Mouse (Mus musculus): ENCODE results near the gene Mrc2. TPM values are rescaled to one million over a fixed set of nuclear protein-coding genes. Genes with fewer than 3 reads are reported as not detected.

The Mrc2 gene
- polyA plus RNA-seq (2016; fragmentation: Nextera tagmentation; extraction: Ambion mirVana), result 2.8 and 3.2 TPM in 2 replicates

DNA sequence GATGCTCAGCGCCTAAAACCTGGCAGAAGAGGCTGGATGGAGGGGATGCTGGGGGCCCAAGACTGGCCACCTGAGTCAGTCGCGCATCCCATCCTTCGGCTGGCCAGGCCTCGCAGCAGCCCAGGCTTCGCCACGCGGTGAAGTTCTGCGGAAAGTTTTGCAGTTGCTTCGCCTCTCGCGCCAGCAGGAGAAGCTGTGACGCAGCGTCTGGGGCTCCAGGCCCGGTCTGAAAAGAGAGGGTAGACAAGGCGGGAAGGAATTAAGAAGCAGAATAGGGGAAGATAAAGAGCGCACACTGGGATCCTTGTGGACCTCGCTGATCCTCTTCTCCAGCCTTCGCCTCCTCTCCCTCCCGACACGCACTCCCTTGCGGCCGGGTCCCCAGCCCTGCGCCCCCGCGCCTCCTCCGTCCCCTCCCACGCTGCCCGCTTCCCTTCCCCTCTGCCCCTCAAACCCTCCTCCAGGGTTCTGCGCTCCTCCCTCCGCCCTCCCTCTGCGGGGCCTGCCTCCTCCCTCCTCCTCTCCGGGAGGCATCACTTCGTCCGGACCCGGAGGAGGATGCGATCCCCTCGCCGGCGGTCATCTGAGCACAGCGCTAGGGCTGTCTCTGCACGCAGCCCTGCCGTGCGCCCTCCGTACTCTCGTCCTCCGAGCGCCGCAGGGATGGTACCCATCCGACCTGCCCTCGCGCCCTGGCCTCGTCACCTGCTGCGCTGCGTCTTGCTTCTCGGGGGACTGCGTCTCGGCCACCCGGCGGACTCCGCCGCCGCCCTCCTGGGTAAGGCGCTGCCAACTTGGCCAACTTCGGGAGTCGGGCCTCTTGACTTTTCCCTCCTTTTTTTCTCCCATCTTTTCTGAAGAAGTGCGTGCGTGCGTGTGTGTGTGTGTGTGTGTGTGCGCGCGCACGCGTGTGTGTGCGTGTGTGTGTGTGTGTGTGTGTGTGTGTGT lies at the start of gene Mrc2:
Gene Mrc2 (plus strand): TSS at position 520 of the 948 bp plus-strand sequence.
- H3K4me1 ChIP-seq, result peaks cover 8% of the 10 kb centered on the region; the same call in 1 of the 2 replicates
- H3K4me2 ChIP-seq, result peak within 1 kb of the TSS; percentile 55
- ATAC-seq, result peak; percentile 45
- peaks cover 5% of the 10 kb centered on the region; the same call in 1 of the 2 replicates for H3K36me3 ChIP-seq
- under 1% methylated on average over 72 of the region's 75 CpGs for WGBS (ENCODE audit: insufficient replicate concordance)
- H3K9me3 ChIP-seq (replicated peaks), result no peaks in the 10 kb centered on the region
- peak within 1 kb of the TSS; percentile 67 for H3K27ac ChIP-seq
- H3K27me3 ChIP-seq (replicated peaks), result peaks cover 64% of the 10 kb centered on the region
- 0 out of 2 replicates have a peak within 1 kb of the TSS, but pooled peaks have one; percentile 33 for H3K9ac ChIP-seq
- H3K4me3 ChIP-seq, result peak within 1 kb of the TSS; percentile 40

GRCm38 (mm10) chr11:105246369-105246768 lies 46.1 kb upstream of the Mrc2 start:
- peaks cover 93% of the 10 kb centered on the region for H3K36me3 ChIP-seq
- H3K4me1 ChIP-seq, result no peaks in the 10 kb centered on the region
- 84% methylated on average over 1 of the region's 1 CpGs for WGBS (ENCODE audit: insufficient replicate concordance)
- no peak overlapping the region for H3K4me2 ChIP-seq
- ATAC-seq, result no peak
- H3K27ac ChIP-seq, result no peak overlapping the region
- no peaks in the 10 kb centered on the region for H3K27me3 ChIP-seq (replicated peaks)
- no peak overlapping the region for H3K9ac ChIP-seq
- no peaks in the 10 kb centered on the region for H3K9me3 ChIP-seq (replicated peaks)
- no peak overlapping the region for H3K4me3 ChIP-seq

DNA sequence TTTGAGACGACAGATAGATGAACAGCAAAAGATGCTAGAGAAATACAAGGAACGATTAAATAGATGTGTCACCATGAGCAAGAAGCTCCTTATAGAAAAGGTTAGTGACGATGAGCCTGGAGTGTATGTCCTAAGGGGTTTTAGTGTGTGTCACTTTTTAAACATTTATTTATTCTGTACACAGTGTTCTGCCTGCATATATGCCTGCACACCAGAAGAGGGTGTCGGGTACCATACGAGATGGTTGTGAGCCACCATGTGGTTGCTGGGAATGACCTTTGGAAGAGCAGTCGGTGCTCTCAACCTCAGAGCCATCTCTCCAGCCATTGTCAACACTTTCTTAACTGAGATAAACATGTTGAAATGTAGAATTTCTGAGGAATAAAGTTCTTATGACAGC lies 45.7 kb upstream of the Mrc2 start:
- WGBS (ENCODE audit: insufficient replicate concordance), result 83% methylated on average over 6 of the region's 6 CpGs
- H3K27me3 ChIP-seq (replicated peaks), result no peaks in the 10 kb centered on the region
- no peak overlapping the region for H3K4me3 ChIP-seq
- ATAC-seq, result no peak
- H3K4me2 ChIP-seq, result no peak overlapping the region
- H3K27ac ChIP-seq, result no peak overlapping the region
- H3K4me1 ChIP-seq, result no peaks in the 10 kb centered on the region
- no peak overlapping the region for H3K9ac ChIP-seq
- peaks cover 94% of the 10 kb centered on the region for H3K36me3 ChIP-seq
- no peaks in the 10 kb centered on the region for H3K9me3 ChIP-seq (replicated peaks)

GRCm38 (mm10) chr11:105247321-105247720 lies 45.1 kb upstream of the Mrc2 start:
- Histone ChIP-seq H3K9me3 (replicated peaks) (no peaks in the 10 kb centered on the region), H3K27me3 (replicated peaks) (no peaks in the 10 kb centered on the region), H3K4me3 (no peak overlapping the region), H3K4me2 (no peak overlapping the region), H3K27ac (no peak overlapping the region), H3K4me1 (no peaks in the 10 kb centered on the region), H3K9ac (no peak overlapping the region), H3K36me3 (peaks cover 93% of the 10 kb centered on the region)
- ATAC-seq, result no peak
- WGBS (ENCODE audit: insufficient replicate concordance), result 90% methylated on average over 5 of the region's 5 CpGs

DNA sequence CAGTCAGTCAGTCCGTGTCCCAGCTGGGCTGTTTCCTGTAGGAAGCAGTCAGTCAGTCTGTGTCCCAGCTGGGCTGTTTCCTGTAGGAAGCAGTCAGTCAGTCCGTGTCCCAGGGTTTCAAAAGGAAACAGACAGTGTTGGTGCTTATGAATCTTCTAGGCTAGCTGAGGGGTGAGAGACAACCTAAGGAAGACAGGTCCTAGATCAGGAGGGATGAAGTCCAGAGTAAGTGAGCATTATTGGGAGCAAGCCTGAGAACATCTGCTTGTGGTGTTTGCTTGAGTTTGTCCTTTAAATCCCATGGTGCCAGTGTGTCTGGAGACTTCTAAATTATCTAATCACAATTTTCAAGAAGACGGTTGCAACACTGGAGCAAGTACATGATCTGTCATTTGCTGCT lies 32.7 kb upstream of the Mrc2 start:
- Histone ChIP-seq H3K27ac (no peak overlapping the region), H3K9ac (no peak overlapping the region), H3K4me3 (no peak overlapping the region), H3K4me2 (no peak overlapping the region), H3K27me3 (replicated peaks) (no peaks in the 10 kb centered on the region), H3K4me1 (no peaks in the 10 kb centered on the region), H3K36me3 (peaks cover 88% of the 10 kb centered on the region), H3K9me3 (replicated peaks) (no peaks in the 10 kb centered on the region)
- ATAC-seq, result no peak
- 57% methylated on average over 3 of the region's 3 CpGs for WGBS (ENCODE audit: insufficient replicate concordance)

DNA sequence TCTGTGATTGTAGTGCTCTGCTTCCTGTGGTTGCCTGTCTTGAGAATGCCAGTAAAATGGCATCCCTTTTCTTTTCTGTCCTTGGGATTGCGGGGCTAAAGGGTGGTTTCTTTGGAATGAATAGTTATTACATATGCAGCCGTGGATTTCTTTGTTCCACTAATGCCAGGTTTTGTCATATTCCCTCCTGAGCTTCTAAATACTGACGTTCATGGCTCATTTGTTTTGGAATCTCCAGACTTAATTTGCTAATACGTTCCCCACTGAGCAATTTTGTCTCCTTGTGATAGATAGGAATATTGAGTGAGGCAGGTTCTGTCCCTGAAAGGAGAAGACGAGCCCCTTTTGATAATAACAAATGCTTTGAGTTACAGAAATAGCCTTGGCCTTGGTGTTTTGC lies 31.3 kb upstream of the Mrc2 start:
- Histone ChIP-seq H3K36me3 (peaks cover 85% of the 10 kb centered on the region), H3K4me2 (no peak overlapping the region), H3K9ac (no peak overlapping the region), H3K4me1 (no peaks in the 10 kb centered on the region), H3K27me3 (replicated peaks) (no peaks in the 10 kb centered on the region), H3K27ac (no peak overlapping the region), H3K9me3 (replicated peaks) (no peaks in the 10 kb centered on the region), H3K4me3 (no peak overlapping the region)
- ATAC-seq, result no peak
- 91% methylated on average over 5 of the region's 5 CpGs for WGBS (ENCODE audit: insufficient replicate concordance)

GRCm38 (mm10) chr11:105261601-105262351 lies 30.7 kb upstream of the Mrc2 start:
- Histone ChIP-seq H3K9ac (no peak overlapping the region), H3K4me1 (no peaks in the 10 kb centered on the region), H3K36me3 (peaks cover 86% of the 10 kb centered on the region), H3K9me3 (replicated peaks) (no peaks in the 10 kb centered on the region), H3K4me2 (no peak overlapping the region), H3K27ac (no peak overlapping the region), H3K4me3 (no peak overlapping the region), H3K27me3 (replicated peaks) (no peaks in the 10 kb centered on the region)
- WGBS (ENCODE audit: insufficient replicate concordance), result 77% methylated on average over 4 of the region's 4 CpGs
- ATAC-seq, result no peak

GRCm38 (mm10) chr11:105264506-105264905 lies 27.9 kb upstream of the Mrc2 start:
- no peak overlapping the region for H3K9ac ChIP-seq
- no peak overlapping the region for H3K4me2 ChIP-seq
- no peak for ATAC-seq
- no peaks in the 10 kb centered on the region for H3K27me3 ChIP-seq (replicated peaks)
- no peaks in the 10 kb centered on the region for H3K9me3 ChIP-seq (replicated peaks)
- no peak overlapping the region for H3K27ac ChIP-seq
- H3K36me3 ChIP-seq, result peaks cover 89% of the 10 kb centered on the region
- no peak overlapping the region for H3K4me3 ChIP-seq
- H3K4me1 ChIP-seq, result no peaks in the 10 kb centered on the region

GRCm38 (mm10) chr11:105264988-105265387 lies 27.5 kb upstream of the Mrc2 start:
- Histone ChIP-seq H3K27me3 (replicated peaks) (no peaks in the 10 kb centered on the region), H3K4me1 (no peaks in the 10 kb centered on the region), H3K9ac (no peak overlapping the region), H3K36me3 (peaks cover 89% of the 10 kb centered on the region), H3K9me3 (replicated peaks) (no peaks in the 10 kb centered on the region), H3K4me2 (no peak overlapping the region), H3K27ac (no peak overlapping the region), H3K4me3 (no peak overlapping the region)
- ATAC-seq, result no peak
- 91% methylated on average over 3 of the region's 3 CpGs for WGBS (ENCODE audit: insufficient replicate concordance)

DNA sequence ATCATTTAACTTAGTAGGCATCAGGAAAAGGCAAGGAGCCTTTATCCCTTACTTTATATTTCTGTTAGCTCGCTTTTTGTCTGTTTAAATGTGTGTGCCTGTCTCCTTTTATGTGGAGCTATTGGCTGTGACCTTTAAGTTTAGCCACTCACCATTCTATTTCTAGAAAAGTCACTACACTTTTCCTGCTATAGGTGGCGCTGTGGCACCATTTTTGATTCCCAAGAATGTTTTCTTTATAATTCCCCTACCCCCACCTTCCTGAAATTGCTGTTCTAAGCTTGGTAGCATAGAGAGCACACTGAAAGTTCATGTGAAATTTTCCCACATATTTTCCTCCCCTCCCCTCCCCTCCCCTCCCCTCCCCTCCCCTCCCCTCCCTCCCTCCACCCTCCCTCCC lies 22.3 kb upstream of the Mrc2 start:
- H3K4me2 ChIP-seq, result no peak overlapping the region
- H3K9me3 ChIP-seq (replicated peaks), result no peaks in the 10 kb centered on the region
- H3K36me3 ChIP-seq, result peaks cover 90% of the 10 kb centered on the region
- no peak overlapping the region for H3K9ac ChIP-seq
- no peaks in the 10 kb centered on the region for H3K4me1 ChIP-seq
- no peak overlapping the region for H3K4me3 ChIP-seq
- 11% methylated on average over 2 of the region's 2 CpGs for WGBS (ENCODE audit: insufficient replicate concordance)
- no peak overlapping the region for H3K27ac ChIP-seq
- no peak for ATAC-seq
- H3K27me3 ChIP-seq (replicated peaks), result no peaks in the 10 kb centered on the region

GRCm38 (mm10) chr11:105280456-105280855 lies 12.0 kb upstream of the Mrc2 start:
- Histone ChIP-seq H3K36me3 (peaks cover 98% of the 10 kb centered on the region), H3K9me3 (replicated peaks) (no peaks in the 10 kb centered on the region), H3K4me1 (no peaks in the 10 kb centered on the region), H3K4me2 (no peak overlapping the region), H3K27ac (no peak overlapping the region), H3K9ac (no peak overlapping the region), H3K27me3 (replicated peaks) (no peaks in the 10 kb centered on the region), H3K4me3 (no peak overlapping the region)
- no peak for ATAC-seq
- 78% methylated on average over 6 of the region's 6 CpGs for WGBS (ENCODE audit: insufficient replicate concordance)

DNA sequence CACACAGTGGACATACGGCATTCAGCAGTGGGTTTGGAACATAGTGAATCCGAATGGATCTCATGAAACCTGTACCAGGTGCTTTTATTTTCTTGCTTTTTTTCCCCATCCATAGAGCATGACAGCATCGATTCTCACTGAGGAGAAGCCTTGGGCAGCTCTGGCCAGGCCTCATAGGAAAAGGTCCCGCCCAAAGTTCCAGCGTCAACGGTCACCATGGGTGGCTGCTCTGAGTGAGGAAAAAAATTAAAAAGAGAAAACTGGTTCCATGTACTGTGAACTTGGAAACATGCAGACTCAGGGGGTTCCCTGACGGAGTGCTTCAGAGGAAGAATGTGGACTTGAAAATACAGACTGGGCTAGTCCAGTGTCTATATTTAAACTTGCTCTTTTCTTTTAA lies 11.2 kb upstream of the Mrc2 start:
- Histone ChIP-seq H3K9ac (no peak overlapping the region), H3K4me1 (no peaks in the 10 kb centered on the region), H3K36me3 (peaks cover 97% of the 10 kb centered on the region), H3K27me3 (replicated peaks) (no peaks in the 10 kb centered on the region), H3K9me3 (replicated peaks) (no peaks in the 10 kb centered on the region), H3K4me3 (no peak overlapping the region), H3K27ac (no peak overlapping the region), H3K4me2 (no peak overlapping the region)
- 91% methylated on average over 7 of the region's 7 CpGs for WGBS (ENCODE audit: insufficient replicate concordance)
- no peak for ATAC-seq

Measured in liver, embryonic 12.5 days (tissue).